Mouse (Mus musculus): ENCODE data around the gene Dpp8. TPM values are rescaled to one million over a fixed set of nuclear protein-coding genes. Genes with fewer than 3 reads are reported as not detected.

Gene Dpp8
- total RNA-seq, 2 experiments from 2014 or later, result 61.6 to 93.8 TPM

DNA sequence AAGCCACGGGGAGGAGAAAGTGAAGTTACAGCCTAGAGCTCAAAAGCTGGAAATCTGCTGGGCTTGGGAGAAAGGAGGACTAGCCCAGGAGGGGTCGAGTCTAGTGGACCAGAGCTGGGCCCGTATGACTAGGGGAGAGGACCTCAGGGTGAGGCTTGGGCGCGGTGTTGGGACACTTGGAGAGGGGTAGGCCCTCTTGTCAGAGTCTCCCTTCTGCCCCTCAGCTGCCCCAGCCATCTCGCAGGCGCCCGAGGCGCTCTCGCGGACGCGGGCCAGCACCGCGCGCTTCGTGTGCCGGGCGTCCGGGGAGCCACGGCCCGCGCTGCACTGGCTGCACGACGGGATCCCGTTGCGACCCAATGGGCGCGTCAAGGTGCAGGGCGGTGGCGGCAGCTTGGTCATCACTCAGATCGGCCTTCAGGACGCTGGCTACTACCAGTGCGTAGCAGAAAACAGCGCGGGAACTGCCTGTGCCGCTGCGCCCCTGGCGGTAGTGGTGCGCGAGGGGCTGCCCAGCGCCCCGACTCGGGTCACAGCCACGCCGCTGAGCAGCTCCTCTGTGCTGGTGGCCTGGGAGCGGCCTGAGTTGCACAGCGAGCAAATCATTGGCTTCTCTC is 91.4 kb downstream of the Dpp8 start:
- ATAC-seq (ENCODE audit: poor library complexity, severe bottlenecking), result peak; percentile 54; the same call in 1 of the 2 replicates

GRCm38 (mm10) chr9:65128123-65128815 is 96.1 kb downstream of the Dpp8 start:
- ATAC-seq (ENCODE audit: poor library complexity, severe bottlenecking), result 0 out of 2 replicates have a peak, but pooled peaks have one; percentile 35

GRCm38 (mm10) chr9:65131717-65132116 is 99.5 kb downstream of the Dpp8 start:
- ATAC-seq (ENCODE audit: poor library complexity, severe bottlenecking), result no peak

Other genes with a start within 250 kb of the Dpp8 start
- 48.2 and 50.2 TPM in 2 replicates for gene Dennd4a, start 221.1 kb upstream of the Dpp8 start, total RNA-seq (2015)
- gene Dennd4a, start 221.1 kb upstream of the Dpp8 start, total RNA-seq (2017), result 33.3 and 47.0 TPM in 2 replicates
- gene Slc24a1, start 80.8 kb upstream of the Dpp8 start, total RNA-seq (2015), result not detected in 2 replicates
- gene Slc24a1, start 80.8 kb upstream of the Dpp8 start, total RNA-seq (2017), result not detected in 2 replicates
- gene Ints14, start 71.5 kb upstream of the Dpp8 start, total RNA-seq (2015), result 21.5 and 25.4 TPM in 2 replicates
- gene Ints14, start 71.5 kb upstream of the Dpp8 start, total RNA-seq (2017), result 20.7 and 24.0 TPM in 2 replicates
- 10.6 and 12.9 TPM in 2 replicates for gene Hacd3, start 10.7 kb upstream of the Dpp8 start, total RNA-seq (2015)
- gene Hacd3, start 10.7 kb upstream of the Dpp8 start, total RNA-seq (2017), result 21.3 and 23.7 TPM in 2 replicates
- gene Igdcc4, start 69.1 kb downstream of the Dpp8 start, total RNA-seq (2015), result 0.05 and 0.09 TPM in 2 replicates
- not detected in 2 replicates for gene Igdcc4, start 69.1 kb downstream of the Dpp8 start, total RNA-seq (2017)
- not detected in 2 replicates for gene Igdcc3, start 108.8 kb downstream of the Dpp8 start, total RNA-seq (2015)
- gene Igdcc3, start 108.8 kb downstream of the Dpp8 start, total RNA-seq (2017), result not detected in 2 replicates
- 0.80 and 1.3 TPM in 2 replicates for gene Parp16, start 162.9 kb downstream of the Dpp8 start, total RNA-seq (2015)
- gene Parp16, start 162.9 kb downstream of the Dpp8 start, total RNA-seq (2017), result 0.95 and 0.98 TPM in 2 replicates
- gene Cilp, start 232.8 kb downstream of the Dpp8 start, total RNA-seq (2015), result not detected in 2 replicates
- gene Cilp, start 232.8 kb downstream of the Dpp8 start, total RNA-seq (2017), result not detected in 2 replicates